Mouse (Mus musculus): ENCODE results near the gene Gldc.

Gene Gldc

GRCm38 (mm10) chr19:30158189-30158588 is 17.0 kb downstream of the Gldc start:
- no peak for DNase-seq (ENCODE audit: low spot score in 2 of 2)

GRCm38 (mm10) chr19:30157031-30157687 is 18.1 kb downstream of the Gldc start:
- DNase-seq (ENCODE audit: low spot score in 2 of 2): no peak

GRCm38 (mm10) chr19:30153729-30154128 is 21.5 kb downstream of the Gldc start:
- no peak for DNase-seq (ENCODE audit: low spot score in 2 of 2)

GRCm38 (mm10) chr19:30151290-30151689 is 23.9 kb downstream of the Gldc start:
- no peak for DNase-seq (ENCODE audit: low spot score in 2 of 2)

GRCm38 (mm10) chr19:30149238-30149805 is 25.9 kb downstream of the Gldc start:
- no peak for DNase-seq (ENCODE audit: low spot score in 2 of 2)

DNA sequence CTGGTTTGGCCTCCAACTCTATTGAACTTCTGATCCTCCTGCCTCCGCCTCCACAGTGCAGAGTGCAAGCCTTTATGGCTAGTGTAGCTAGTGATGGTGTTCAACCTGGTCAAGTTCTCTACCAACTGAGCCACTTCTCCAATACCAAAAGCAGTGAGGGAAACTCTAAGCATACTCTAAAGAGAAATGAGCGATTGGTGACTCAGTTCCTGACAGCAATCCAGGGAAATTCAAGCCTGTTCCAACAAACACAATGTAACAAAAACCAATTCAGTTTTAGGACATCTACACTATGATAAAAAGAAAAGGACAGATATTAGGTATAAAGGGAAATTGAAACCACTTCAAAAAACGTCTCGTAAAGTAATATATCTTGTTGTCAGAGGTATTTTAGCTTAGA is 27.9 kb downstream of the Gldc start:
- no peak for DNase-seq (ENCODE audit: low spot score in 2 of 2)

DNA sequence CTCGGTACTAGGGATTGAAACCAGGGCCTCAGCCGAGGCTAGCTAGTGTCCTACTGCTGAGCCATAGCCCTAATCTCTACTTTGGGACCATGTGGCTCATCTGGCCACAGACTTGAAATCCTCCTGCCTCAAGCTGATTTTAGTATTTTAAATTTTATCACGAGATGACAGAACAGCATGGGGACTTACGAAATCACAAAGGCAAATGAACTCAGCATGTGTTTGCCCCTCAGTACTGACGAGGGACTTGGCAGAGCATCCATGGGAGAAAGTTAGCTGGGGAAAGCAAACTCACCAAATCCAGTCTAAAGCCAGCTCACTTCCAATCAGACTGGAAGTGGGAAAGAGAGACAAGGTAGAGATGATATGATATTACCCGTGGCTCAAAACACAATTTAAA is 28.5 kb downstream of the Gldc start:
- DNase-seq (ENCODE audit: low spot score in 2 of 2): peak; percentile 31 to 34

DNA sequence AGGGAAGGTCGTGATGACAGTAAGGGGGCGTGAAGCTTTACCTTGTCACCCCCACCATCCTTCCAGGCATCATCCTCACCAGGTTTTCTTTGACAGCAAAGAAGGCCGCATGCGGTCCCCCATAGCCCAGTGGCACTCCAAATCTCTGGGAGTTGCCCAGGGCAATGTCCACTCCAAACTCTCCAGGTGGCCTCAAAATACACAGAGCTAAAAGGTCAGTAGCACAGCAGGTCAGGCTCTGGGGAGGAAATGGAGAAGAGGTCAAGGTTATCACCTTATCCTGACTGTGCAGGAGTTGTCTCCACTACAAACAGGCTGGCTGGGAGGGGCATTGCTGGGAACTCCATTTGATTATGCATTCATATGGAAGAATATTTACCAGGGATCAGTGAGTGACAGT is 30.1 kb downstream of the Gldc start:
- no peak for DNase-seq (ENCODE audit: low spot score in 2 of 2)

DNA sequence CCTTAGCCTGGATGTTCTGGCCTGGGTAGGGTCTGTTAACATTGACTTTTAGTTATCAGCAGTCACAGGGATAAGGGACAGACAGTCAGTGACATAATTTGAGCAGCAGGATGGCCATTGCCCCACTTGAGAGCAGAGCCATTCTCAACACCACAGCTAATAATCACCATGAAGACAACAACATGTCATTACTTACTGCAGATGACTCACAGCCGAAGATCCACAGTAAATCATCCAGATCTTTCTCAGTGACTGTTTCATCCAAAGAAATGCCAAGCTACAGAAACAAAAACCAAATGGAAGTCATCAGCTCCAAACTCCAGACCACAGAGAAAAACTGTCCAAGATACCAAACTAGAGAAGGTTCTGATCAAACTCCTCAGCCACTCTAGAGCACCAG is 38.9 kb downstream of the Gldc start:
- no peak for DNase-seq (ENCODE audit: low spot score in 2 of 2)

- peak in 1 of 2 experiments; percentile 22 for DNase-seq (ENCODE audit: low spot score in 2 of 2)
These were observed 47.1 kb downstream of the Gldc start for GRCm38 (mm10) chr19:30128177-30128576.

DNA sequence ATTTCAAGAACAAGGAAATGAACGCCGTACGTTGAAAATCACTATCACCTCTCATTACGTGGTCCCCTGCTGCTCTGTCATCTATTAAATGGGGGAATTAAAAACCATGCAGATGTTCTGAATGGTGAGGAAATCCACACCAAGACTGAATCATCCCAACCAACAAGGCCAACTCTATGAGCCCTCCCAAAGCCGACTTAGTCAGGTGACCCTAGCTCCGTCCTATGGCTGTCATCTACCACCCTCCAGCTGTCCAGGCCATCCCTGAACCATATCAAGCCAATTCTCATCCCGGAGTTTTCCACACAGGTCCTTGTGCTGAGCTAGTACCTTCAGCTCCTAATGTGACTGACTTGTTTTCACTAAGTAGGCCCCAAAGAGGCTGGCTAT is 49.6 kb downstream of the Gldc start:
- no peak for DNase-seq (ENCODE audit: low spot score in 2 of 2)

DNA sequence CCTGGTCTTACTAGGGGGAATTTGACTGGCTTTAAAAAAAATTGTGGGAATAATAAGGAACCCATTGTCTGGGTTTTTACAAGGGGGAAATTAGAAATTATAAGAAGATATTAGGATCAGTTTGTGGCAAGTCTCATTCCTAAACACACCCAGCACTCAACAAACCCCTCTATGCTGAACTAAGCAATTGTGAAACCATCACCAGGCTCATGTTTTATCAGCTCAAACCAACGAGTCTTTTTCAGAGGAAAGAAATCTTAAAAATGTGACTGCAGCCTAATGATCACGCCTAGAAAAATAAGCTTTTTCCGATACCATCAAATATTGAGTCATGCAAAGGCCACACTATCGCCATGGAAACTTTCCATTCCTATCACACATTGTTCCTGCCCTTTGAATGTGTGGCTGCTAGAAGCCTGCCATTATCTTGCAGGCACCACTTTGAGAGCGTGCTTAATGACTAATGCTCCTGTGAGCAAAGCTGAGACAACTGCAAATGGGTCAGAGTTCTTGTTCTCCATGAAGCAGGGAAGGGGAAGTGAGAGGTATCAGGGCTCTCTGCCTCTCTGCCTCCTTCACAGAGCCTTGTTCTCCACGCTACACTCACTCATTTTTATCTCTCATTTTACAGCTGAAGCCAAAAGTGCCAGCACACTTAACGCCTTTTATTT is 50.1 kb downstream of the Gldc start:
- peak; percentile 12 for DNase-seq (ENCODE audit: low spot score in 2 of 2)

DNA sequence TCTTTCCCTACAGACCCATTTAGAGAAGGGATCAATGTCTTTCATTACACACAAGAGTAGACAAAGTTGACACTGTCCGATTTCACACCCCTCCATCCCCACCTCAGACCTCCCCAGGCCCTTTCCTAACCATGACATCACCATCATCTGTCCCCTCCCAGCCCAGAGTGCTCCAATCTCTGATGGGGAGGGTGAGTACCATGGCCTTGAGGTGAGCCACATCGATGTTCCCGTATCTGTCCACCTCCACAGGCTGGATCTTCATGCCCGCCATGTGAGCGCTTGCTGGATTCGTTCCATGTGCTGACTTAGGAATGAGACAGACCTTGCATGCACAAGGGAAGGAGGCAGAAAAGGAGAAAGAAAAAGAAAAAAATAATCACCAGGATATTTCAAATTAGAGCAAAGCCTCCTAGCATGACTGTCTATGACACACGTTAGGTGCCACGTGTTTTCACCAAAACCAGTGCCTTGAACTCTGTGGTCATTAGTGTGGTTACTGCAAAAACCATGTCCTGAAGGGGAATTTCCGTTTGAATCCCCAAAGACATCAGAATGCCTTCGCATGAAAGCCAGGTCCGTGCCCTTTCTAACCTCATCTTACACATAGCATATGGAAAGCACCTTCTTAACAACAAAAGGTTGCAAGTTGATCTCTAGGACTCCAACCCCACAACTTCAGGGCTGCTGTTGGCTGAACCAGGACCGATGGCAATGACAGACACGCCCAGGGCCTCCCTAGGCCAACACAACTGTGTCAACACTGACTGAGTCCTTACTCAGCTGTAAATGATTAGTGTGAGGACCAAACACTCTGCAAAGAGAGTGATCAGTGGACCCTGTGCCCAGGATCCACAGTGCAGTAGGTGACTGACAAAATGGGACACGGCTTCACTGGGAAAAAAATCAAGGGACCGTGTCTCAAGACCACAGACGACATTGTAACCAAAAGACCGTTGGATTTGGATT is 56.6 kb downstream of the Gldc start:
- no peak for DNase-seq (ENCODE audit: low spot score in 2 of 2)

DNA sequence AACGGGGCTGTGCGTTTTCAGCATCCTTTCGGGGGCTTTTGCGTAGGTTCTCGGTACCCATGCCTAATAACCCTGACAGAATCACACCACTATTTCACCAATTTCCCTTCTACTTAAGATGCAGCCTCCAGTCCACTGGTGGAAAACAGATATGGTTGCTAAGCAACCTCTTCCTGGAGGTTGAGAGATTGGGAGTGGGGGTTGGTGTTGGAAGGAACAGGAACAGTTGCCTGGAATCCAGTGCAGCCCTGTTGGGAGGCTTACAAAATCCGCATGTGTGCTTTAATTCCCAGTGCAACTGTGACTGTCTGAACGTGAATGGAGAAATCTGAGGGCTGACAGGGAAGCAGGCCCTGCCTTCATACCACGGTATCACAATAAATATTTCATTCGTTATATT is 57.5 kb downstream of the Gldc start:
- DNase-seq (ENCODE audit: low spot score in 2 of 2): peak; percentile 46 to 65

GRCm38 (mm10) chr19:30117241-30117640 is 58.0 kb downstream of the Gldc start:
- DNase-seq (ENCODE audit: low spot score in 2 of 2): no peak

DNA sequence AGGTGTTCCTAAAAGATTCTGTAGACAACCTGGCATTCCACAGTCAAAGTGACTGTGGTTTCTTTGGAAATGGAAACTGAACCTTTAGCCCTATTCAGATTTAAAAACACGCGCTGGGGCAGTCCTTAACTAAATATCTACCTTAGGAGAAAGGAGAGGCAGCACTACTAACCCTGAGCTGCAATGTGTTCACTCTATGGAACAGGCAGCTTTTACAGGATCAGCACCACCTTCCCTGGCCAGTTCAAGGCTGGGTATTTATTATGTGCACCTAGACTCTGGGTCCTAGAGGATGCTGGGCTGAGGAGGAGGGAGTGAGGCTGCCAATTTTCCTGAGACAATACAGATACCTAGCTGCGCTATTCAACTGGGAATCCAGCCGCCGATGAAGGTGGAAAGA is 59.6 kb downstream of the Gldc start:
- DNase-seq (ENCODE audit: low spot score in 2 of 2): no peak

GRCm38 (mm10) chr19:30114919-30115441 is 60.2 kb downstream of the Gldc start:
- peak; percentile 12 to 19 for DNase-seq (ENCODE audit: low spot score in 2 of 2)

DNA sequence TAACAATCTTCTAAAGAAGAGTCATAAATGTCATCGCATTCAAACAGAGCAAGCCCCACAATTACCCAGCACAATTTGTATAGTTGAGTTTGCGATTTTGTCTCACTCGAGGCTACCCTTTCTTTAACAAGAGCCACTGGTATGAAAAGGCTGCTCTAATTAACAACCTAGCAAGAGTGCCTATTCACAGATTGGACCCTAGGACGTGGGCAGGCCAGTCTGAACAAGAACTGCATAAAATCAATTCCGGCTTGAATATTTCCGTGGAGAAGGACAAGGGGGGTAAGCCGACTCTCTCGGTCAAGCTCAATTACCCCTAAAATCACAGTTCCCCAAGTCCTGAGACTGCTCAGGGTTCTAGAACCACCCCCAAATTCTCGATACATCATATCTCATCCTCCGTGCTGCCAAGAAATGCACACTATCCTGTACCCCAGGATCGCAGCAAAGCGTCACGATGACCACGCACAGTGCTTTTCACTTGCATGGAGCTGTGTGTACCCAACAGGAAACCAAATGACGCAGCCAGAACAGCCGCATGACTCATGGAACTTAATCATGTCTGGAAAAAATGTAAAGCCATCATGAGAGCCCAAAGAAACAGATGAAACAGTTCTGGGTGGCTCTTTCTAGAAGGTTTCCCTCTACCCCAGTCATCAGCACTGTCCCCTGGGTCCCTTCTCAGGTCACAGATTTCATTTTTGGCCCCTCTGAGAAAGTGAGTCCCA is 62.1 kb downstream of the Gldc start:
- no peak for DNase-seq (ENCODE audit: low spot score in 2 of 2)

GRCm38 (mm10) chr19:30111421-30111820 is 63.8 kb downstream of the Gldc start:
- DNase-seq (ENCODE audit: low spot score in 2 of 2): no peak

GRCm38 (mm10) chr19:30109122-30109521 is 66.1 kb downstream of the Gldc start:
- DNase-seq (ENCODE audit: low spot score in 2 of 2): no peak

GRCm38 (mm10) chr19:30108616-30109015 is 66.6 kb downstream of the Gldc start:
- no peak for DNase-seq (ENCODE audit: low spot score in 2 of 2)

Data from heart, adult 9 months (tissue).